Mouse (Mus musculus) right cerebral cortex, postnatal 14 days (tissue): ENCODE results near the gene Ankrd33b.

Experiments
- DNase-seq: peaks from one replicate; pipeline ENCODE4 v3.0.0; 2022

The Ankrd33b gene

DNA sequence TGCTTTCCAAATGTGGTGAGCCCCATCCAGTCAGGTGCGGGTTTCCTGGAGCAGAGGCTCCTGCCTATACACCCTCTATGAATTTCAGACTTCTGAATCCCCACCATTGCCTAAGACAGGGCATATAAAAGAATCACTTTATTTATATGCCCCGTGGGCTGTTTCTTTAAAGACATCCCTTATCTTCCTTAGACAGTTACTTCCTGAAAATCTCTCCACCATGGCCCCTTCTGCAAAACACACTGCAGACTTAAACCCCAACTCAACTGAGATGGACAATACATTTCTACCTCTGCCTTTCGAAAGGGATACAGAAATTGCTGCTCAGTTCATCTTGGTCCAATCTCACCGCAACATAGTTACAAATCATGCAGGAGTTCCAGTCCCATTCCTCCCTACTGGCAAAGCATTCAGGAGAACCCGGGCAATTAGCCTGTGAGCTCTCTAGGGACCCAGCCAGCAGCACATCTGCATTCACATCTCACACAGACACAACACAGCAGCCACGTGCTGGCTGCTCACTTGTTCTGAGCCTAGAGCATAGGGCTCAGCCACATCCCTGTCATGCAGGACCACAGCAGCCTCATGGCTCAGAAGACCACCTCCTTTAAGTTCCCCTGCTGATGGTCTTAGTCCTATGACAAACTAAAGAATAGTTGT lies 68.1 kb downstream of the Ankrd33b start:
- DNase-seq = no peak

DNA sequence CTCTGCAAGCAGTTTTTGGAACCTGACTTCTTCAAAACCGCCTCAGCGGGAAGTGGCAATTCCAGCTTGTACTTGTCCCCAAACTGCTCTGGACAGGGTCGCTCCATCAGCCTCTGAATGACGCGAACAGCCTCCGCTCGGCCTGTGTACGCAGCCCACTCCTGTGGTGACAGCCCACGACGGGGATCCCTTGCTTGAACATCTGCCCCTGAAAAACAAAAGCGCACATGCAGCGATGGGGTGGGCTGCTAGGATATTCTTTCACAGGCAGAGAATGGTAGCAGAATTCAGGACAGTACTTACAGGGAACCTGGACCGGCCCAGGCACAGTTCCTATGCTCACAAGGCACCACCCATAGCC lies 69.8 kb downstream of the Ankrd33b start:
- DNase-seq = no peak

GRCm38 (mm10) chr15:31296882-31297776 lies 70.4 kb downstream of the Ankrd33b start:
- no peak for DNase-seq

DNA sequence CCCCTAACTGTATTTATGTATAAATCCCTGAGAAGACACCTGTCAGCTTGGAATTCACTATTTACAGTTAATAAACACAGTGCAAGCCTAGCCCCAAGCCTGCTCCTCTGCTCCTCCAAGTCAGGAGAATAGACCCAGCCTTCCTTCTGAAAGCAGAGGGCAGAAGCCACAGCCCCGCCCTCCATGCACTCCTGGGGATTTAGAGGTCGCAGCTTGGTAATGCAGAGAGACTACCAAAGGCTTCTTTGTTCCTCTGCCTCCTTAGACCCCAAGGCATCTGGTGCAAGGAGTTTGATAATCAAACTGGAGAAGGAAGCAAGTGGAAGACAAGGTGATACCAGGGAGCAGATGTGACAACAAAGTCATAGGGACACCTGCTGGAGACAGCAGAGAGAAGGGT lies 73.2 kb downstream of the Ankrd33b start:
- no peak for DNase-seq

DNA sequence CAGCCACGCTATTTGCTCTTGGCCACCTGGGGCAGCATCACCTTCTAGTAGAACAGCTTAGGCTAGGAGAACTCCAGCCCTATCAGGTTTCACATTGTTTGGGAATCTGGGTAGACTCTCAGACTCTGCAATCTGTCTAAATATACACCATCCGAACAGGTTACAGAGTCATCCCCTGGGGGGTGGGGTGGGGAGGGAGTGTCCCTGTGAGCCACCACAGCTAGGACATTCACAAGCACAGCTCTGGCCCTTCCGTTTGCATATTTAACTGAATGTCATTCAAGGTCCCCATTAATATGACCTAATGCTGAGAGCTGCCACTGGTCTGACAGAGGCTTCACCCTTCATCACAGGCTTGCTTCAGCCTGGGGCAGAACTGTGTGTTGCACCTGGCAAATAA lies 74.9 kb downstream of the Ankrd33b start:
- DNase-seq = no peak

GRCm38 (mm10) chr15:31285695-31286094 lies 81.8 kb downstream of the Ankrd33b start:
- no peak for DNase-seq

- no peak for DNase-seq
Measured at GRCm38 (mm10) chr15:31284922-31285631, 82.4 kb downstream of the Ankrd33b start.

- no peak for DNase-seq
Measured at GRCm38 (mm10) chr15:31284142-31284541, 83.4 kb downstream of the Ankrd33b start.

- DNase-seq = no peak
Measured at GRCm38 (mm10) chr15:31282353-31282752, 85.2 kb downstream of the Ankrd33b start.

DNA sequence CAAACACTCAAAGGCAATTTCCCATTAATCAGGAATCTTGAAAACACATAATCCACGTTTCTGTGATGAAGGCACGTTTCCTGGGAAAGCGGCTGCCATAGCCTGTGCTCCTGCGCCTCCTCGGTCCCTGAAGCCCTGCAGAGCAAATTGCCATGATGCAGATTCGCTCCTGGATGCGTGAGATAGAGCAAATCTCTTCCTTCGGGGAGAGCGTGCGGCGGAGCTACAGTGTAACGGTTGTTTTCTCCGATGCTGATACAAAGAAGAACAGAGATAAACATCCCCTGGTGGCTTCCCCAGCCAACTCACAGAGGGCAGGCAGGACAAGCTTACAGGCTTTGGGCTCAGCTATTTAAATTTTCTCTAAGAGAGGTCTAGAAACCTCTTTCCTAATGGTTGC lies 85.7 kb downstream of the Ankrd33b start:
- DNase-seq = no peak

GRCm38 (mm10) chr15:31280683-31281082 lies 86.8 kb downstream of the Ankrd33b start:
- DNase-seq = no peak

DNA sequence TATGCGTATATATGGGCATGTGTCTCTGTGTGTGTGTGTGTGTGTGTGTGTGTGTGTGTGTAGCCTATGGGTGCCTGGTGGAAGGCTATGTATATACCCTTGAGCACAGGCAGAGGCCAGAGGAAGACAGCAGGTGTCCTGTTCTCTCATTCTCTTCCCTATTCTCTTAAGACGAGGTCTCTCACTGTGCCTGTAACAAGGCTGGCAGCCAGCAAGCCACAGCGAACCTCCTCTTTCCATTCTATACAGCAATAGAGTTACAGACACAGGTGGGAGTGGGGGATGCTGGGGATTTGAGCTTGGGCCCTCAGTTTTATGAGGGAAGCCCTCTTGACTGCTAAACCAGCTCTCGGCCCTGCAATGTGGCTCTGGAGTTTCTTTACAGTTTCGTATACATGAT lies 87.5 kb downstream of the Ankrd33b start:
- DNase-seq = no peak

GRCm38 (mm10) chr15:31279577-31280004 lies 87.9 kb downstream of the Ankrd33b start:
- no peak for DNase-seq

DNA sequence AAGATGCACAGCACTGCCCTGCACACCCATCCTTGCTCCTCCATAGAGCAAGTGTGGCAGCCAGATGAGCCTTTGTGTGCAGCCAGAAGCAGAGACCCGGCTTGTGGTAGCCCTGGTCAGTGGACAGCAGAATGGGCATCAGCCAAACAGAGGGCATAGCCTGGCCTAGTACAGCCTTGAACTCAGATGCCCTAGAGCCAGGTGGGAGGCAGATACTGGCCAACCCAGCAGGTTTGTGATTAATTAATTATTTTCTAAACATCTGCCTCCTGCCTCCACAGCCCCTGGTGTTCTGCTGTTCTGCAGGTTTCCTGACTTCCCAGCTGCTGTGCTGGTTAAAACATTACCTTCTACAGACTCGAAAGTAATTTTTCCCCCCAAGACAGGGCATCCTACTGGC lies 88.4 kb downstream of the Ankrd33b start:
- no peak for DNase-seq

- DNase-seq = no peak
Measured at GRCm38 (mm10) chr15:31278090-31278489, 89.4 kb downstream of the Ankrd33b start.

DNA sequence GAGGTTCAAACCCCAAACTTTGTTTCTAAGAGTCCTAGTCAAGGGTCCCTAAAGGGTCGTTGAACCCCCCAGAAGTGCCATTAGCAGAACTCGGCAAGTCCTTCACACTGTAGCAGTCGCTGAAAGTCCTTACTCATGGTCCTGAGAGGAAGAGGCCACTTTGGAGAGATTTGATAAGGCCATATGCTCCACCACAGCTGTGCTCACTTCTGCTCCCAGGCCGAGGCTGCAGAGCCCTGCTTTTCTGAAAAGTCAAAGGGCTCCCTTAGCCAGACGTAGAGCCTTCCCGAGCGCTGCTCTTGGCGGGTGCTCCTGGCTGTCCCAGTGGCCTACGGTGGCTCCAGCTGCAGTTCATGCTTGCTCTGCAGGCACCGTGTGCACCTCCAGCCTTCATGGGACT lies 94.0 kb downstream of the Ankrd33b start:
- no peak for DNase-seq

- DNase-seq = no peak
Measured at GRCm38 (mm10) chr15:31272695-31273094, 94.8 kb downstream of the Ankrd33b start.

DNA sequence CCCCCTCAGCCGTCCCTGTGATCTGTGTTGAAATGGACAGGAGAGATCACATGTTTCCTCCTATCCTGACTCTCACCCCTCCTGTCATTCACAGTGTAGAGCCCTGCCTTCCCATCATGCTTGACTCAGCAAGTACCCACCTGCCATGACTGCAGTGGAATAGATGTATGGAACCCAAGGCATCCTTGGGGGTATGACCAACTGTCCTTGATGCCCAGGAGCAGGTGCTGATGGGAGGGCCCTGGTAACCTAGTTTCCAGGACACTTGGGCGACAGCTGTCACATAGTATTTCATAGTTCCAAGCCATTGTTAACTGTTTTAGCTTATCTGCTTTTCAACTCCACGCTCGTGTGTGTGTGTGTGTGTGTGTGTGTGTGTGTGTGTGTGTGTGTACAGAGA lies 98.0 kb downstream of the Ankrd33b start:
- no peak for DNase-seq

DNA sequence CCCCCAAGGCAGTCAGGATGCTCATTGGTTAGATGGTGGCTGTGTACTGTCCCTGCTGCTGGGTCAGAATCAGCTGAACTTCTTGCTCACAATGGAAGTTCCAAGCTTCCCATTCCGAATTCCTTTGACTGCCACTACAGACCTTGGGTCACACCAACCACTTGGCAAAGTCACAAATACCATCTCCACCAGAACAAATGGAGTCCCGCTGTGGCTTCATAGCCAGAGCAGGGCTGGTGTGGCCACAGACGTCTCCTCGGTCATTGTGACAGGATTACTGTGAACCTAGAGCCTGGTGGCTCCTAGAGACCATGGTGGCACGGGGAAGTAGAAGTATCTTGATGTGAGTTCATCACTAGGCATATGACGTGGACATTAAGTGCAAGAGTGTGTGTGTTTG lies 99.4 kb downstream of the Ankrd33b start:
- no peak for DNase-seq

GRCm38 (mm10) chr15:31265845-31266244 lies 101.7 kb downstream of the Ankrd33b start:
- DNase-seq = no peak

- DNase-seq = no peak
Measured at GRCm38 (mm10) chr15:31265404-31265803, 102.1 kb downstream of the Ankrd33b start.

DNA sequence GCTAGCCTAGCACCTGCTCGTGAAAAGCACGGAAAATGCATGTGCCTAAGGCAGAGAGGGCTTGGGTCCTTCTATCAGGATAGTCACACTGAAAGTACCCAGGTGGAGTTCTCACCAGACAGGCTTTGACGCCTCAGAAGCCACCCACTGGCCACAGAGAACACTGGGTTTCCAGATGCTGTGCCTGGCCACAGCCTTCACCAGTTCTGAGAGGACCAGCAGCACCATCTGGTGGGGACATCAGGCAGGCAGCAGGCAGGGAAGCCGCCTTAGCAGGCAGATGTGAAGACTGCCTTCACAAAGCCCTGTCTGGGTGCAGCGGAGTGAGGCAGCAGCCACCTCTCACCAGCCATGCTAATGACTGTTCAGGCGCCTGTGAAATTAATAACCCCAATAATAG lies 102.7 kb downstream of the Ankrd33b start:
- peak; percentile 85 for DNase-seq

- no peak for DNase-seq
Measured at GRCm38 (mm10) chr15:31262361-31262760, 105.2 kb downstream of the Ankrd33b start.

- no peak for DNase-seq
Measured at GRCm38 (mm10) chr15:31261094-31261493, 106.4 kb downstream of the Ankrd33b start.
